Mouse (Mus musculus) heart, postnatal 14 days (tissue): ENCODE data around the gene Epb41l4b. TPM values are rescaled to one million over a fixed set of nuclear protein-coding genes. Genes with fewer than 3 reads are reported as not detected.

Experiments used
- DNase-seq, 2 experiments: peaks; one replicate each; pipeline ENCODE4 v3.0.0; 2021 to 2022
- intact Hi-C: fragments of 180-260 bp; cut with DNase I; formaldehyde crosslinking; loops from one replicate; pipeline ENCODE4 v1.15.1; 2025
- total RNA-seq, 2 experiments: library from RNA; stranded (reverse); gene quantifications; 2 replicates each; pipeline ENCODE4 v1.2.3; 2021

The Epb41l4b gene
- total RNA-seq, 2 experiments from 2014 or later: 4.3 to 4.9 TPM

DNA sequence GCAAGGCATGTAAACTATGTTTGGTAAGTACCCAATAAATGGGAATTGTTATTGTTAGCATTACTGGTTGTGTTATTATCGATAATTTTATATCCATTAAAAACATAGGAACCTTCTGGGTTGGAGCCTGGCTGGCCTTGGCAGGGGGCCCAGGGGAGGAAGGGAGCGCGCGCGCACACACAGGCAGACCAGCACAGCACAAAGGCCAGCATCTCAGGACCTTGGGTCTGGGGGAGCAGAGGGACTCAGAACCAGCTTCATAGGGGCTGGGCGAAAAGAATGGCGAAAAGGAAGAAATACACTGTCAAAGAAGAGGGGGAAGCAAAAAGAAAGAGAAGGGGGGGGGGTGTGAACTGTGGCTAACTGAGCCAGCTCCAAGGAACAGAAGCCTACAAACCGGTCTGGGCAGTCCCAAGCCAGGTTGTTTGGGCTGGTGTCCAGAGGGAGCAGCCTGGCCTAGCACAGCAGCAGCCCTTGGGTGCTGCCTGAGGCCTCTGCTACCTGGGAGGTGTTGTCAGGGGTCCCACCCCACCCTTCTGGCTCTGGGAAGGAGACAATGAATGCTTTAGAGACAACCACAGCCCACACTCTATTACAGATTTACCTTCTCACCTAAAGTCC, 13.4 kb upstream of the Epb41l4b start:
- intact Hi-C loops: no loop called here

DNA sequence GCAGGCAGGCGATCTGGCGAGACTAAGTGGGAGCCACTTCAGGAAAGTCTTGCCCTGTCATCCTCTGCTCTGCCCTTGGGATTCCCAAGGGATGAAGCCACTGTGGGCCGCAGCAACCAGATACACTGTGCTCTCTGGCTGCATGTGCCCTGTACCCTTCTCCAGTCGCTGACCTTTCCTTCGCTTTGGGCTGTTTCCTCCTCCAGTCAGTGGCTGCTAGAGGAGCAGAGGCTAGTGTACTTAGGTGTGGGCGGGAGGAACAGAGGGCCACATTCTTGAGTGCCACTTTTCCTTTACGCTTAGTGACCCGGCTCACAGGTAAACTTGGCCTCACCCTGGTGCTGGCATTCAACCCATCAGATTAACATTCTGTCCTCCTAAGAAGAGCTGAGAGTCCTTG, 10.6 kb upstream of the Epb41l4b start:
- DNase-seq: no peak
- intact Hi-C loops: no loop called here

More for the DNA sequence above, 13.4 kb upstream of the Epb41l4b start:
- DNase-seq: no peak

DNA sequence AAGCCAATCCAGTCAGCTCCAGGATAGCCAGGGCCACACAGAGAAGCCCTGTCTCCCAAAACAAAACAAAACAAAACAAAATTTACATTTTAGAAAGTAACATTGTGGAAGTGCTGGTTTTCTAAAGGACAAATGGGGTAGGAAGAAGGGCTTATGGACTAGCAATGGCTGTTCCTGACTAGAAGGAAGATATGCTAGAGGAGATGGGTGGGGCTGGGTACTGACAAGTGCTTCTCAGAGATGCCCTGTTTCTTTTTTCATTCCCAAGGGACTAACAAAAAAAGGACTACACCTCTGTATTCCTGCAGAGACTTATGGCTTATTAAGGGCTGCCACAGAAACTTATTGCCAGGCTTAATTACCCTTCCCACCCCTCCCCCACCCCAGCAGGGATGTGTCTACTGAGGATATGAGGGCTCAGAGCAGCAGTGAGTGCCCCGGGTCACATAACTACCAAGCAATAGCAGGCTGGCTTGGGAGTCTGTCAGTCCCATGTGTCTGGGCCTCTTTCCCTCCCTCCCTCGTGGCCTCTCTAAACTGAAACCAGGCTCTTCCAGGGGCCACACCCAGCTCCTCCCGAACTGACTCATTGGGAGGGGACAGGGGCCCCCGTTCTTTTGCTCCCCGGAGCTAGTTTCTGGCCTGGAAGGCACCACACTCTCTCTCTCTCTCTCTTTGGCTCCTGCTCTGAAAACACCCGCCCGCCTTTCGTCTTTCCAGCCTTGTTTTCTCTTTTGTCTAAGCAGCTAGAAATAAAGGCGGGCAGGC, 10.0 kb upstream of the Epb41l4b start:
- peak; percentile 21 to 41 for DNase-seq
- intact Hi-C loops: no loop called here

DNA sequence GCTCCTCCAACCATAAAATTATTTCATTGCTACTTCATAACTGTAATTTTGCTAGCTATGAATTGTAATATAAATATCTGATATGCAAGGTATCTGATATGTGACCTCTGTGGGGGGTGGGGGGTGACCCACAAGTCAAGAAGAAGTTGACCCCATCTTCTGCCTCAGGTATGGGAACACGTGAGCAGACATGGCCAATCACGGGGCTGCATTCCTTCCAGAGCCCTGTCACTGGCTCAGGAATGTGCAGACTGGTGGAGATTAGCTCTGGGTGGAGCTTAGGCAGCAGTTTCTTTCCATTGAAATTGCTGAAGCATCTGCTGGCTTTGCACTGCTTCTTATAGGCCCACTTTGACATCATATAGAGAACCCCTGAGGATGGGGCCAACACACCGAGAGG, 4.9 kb upstream of the Epb41l4b start:
- DNase-seq: no peak
- intact Hi-C loops: no loop called here

DNA sequence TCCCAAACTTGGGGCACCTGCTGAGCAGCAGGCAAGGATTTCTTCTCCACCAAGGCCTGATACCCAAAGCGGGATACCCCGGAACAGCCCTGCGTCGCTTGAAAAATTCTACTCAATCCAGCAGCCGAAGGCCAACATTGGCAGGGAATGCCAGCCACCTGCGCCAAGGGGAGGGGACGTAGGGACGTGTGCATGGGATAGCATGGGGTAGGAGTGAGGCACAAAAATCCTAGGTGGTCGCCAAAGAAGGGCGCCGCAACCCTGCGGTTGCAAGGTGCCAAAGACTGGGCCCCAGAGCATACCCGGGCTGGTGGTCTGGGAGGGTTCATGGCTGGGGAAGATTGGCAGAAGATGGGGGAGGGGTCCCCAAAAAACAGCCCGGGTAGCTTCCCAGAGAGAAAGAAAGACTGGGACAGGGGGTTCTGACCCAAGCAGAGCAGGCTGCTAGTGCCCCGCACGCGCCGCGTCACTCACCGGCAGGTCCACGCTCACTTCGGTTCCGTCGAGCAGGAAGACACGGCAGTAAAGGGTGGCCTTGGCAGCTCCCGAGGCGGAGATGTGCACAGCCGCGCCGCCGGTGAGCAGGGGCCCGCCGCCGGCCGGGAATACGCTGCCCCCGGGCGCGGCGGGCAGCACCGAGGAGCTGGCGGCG, 737 bp downstream of the Epb41l4b start:
- intact Hi-C loops: loop anchor here (1.0 kb wide), 2 partner anchors 77 to 125 kb away; no protein-coding TSS in a partner anchor
- DNase-seq: no peak

GRCm38 (mm10) chr4:57141908-57142361, 1.3 kb downstream of the Epb41l4b start:
- DNase-seq: peak; percentile 27
- intact Hi-C loops: no loop called here

GRCm38 (mm10) chr4:57140992-57141717, 2.1 kb downstream of the Epb41l4b start:
- DNase-seq: no peak
- intact Hi-C loops: no loop called here

- no peak for DNase-seq
- intact Hi-C loops: no loop called here
Observed at GRCm38 (mm10) chr4:57140200-57140799, 2.9 kb downstream of the Epb41l4b start.

- intact Hi-C loops: no loop called here
- DNase-seq: peak; percentile 49 to 65
Observed at GRCm38 (mm10) chr4:57139433-57139832, 3.8 kb downstream of the Epb41l4b start.

DNA sequence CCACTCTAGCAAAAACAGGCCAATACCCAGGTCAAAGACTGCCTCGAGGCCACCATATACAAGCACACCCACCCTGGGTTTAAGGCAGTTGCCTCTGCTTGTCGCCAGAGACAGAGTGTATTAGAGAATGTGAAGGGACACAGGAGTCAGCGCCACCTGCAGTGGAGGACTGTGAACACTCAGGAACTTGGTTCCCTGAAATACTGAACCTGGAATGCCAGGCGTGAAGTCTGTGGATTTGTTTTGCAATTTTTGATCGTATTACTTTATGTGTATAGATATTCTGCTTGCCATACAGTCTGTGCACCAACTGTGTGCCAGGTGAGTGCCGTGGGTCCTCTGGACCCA, 5.2 kb downstream of the Epb41l4b start:
- intact Hi-C loops: no loop called here

DNA sequence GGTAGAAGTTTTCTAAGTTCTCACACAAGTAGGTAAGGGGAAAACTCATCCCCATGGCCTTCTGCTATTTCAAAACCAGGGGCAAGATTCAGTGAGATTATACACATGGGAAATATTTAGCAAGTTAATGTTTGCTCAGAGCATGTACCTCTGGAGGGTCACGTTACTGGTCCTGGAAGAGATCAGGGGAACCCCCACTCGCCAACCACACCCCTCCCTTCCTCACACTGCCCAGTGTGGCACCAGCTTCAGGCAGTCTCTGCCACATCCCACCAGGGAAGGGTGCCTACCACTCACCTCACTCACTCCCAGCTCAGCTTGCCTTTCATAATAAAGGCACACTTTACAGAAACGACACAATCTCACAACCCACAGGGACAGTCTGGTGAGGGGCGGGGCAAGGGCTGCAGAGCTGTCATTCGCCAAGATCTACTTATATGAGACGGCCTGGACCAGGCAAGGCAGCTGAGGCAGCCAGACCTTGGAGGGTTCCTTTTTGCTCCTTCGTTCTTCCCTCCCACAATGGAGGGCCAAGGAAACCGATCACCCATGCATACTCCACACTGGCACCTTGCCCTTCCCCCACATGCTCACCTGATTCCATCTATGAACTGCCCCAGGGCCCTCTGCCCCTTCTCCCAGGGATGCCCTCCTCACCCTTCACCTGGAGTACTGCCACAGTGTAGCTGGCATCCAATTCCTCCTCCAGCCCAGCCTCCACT, 5.7 kb downstream of the Epb41l4b start:
- DNase-seq: no peak
- intact Hi-C loops: no loop called here

More for the DNA sequence above, 5.2 kb downstream of the Epb41l4b start:
- no peak for DNase-seq

- intact Hi-C loops: no loop called here
Observed at GRCm38 (mm10) chr4:57135431-57135830, 7.8 kb downstream of the Epb41l4b start.

GRCm38 (mm10) chr4:57134554-57134953, 8.7 kb downstream of the Epb41l4b start:
- intact Hi-C loops: no loop called here
- no peak for DNase-seq

More at GRCm38 (mm10) chr4:57135431-57135830, 7.8 kb downstream of the Epb41l4b start:
- no peak for DNase-seq

DNA sequence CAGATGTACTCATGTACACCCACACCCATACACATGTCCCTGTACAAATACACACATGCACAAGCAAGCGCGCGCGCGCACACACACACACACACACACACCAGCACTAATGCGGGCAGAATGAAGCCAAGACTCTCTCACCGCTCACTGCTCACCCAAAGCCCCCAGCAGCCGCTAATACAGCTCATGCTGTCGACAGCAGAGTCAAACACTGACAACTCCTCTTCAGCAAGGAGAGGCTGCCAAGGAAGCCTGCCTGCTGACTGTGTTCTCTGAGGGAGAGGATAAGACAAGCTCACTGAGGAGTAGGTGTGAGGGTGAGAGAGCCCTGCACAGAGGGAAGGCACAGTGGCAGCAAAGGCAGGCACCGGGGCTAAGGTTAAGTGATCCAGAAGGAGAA, 11.4 kb downstream of the Epb41l4b start:
- peak; percentile 23 to 49 for DNase-seq
- intact Hi-C loops: no loop called here

DNA sequence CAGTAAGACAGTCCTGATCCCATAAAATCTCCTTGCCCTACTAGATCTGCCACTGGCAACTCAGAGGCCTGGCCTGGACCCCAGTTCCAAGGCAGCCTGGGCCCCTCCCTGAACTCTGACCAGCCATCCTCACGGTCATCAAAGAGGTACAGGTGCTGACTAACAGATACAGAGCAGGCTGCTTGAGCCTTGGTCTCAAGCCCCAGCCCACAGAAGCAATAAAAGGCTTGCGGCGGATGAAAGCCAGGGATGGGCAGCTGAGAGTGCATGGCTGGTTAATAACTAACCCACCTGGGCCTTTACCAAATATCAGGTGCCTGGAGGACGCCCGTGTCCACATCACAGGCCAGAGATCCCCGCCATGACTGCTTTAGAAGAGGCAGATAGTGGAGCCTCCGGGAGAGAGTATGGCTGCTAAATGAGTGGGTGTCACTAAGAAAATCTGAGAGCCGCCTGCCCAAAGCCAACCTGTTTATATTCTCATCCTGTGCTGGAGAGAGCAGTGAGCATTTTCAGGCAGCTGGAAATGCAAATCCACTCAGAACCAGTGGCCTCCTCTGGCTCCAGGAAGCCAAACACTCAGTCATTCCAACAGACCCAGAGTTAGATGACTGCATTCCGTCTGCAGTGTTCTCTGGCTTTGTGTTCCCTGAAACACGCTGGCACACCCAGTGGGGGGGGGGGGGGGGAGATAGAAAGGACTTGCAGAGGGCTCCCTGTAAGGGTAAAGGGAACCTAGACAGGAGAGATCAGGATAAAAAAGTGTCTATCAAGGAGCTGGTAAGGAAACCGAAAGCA, 13.3 kb downstream of the Epb41l4b start:
- intact Hi-C loops: no loop called here

DNA sequence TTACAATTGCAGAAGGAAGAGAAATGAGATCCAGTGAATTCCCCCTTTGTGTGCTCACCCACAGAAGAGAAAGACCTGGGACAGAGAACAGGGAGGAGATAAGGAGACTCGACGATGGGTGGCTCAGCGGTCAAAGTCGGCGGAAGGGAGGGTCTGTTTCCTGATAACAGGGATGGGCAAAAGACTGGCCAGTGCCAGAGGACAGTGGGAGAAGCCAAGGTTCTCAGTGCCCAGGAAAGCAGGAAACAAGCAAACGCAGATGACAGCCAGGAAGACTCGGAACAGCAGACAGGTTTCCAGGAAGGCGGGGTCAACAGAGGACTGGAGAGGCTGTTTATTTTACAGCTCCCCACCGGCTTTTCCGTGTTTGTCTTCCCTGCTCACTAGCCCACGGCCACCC, 20.2 kb downstream of the Epb41l4b start:
- no peak for DNase-seq
- intact Hi-C loops: no loop called here

More for the DNA sequence above, 13.3 kb downstream of the Epb41l4b start:
- no peak for DNase-seq

- intact Hi-C loops: no loop called here
- no peak for DNase-seq
Observed at GRCm38 (mm10) chr4:57122166-57122565, 21.1 kb downstream of the Epb41l4b start.

DNA sequence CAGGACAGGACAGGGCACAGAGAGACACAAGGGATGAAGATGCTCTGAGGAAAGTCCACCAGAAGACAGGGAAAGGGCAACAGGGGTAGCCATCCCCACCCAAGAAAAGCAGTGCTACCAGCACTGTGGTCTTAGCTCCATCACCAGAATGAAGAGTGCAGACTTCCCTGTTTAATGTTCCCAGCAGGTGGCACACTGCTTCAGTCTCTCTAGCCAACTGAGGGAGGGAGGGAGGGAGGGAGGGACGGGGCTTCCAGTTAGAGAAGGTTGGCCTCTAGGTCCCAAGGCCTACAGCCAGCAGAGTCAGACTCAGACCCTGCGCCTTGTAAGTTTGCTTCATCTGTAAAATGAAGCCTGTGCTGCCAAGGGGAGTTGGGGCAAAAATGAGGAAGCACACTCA, 22.7 kb downstream of the Epb41l4b start:
- DNase-seq: peak in 1 of 2 experiments; percentile 30
- intact Hi-C loops: no loop called here

DNA sequence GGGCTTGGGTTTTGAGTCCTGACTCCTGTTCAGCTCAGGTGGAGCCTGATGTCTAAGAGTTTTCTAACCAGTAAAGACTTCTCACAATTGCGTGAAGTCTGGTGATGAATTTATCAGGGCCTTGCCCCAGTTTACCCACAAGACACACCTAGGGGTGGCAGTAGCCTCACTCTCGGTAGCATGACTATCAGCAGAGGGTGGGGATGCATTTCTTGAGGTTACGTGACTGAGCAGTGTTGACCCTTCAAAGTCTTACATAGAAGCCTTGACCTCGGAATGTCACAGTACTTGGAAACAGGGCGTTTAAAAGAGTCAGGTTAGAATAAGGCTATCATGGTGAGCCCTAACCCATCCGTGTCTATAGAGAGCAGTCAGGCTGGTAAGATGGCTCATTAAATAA, 23.3 kb downstream of the Epb41l4b start:
- intact Hi-C loops: no loop called here
- no peak for DNase-seq
